Mouse (Mus musculus): ENCODE measurements around the gene Rgr. TPM values are rescaled to one million over a fixed set of nuclear protein-coding genes. Genes with fewer than 3 reads are reported as not detected.

Rgr gene
- polyA plus RNA-seq, 1 experiment: not detected

DNA sequence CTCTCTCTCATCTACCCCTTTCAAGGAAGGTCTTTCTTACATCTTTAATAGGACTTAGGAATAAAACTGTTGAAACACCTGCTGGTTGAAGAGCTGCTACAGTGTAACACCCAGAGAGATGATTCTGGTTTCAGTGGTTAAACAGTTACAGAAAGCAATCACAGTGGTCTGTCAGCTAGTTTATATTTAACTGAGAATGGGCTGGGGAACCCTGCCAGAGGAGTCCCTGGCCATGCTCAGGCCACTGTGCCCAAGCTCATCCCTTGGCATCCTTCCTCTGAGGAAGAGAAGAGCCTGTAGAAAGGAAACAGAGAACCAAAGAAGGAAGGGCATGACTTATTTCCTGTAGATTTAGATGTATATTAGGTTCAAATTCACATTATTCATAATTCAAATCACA, 59.0 kb downstream of the Rgr start:
- Histone ChIP-seq H3K79me3 (ENCODE audit: low read depth) (no peaks in the 10 kb centered on the region), H3K79me2 (ENCODE audit: control insufficient read depth, insufficient read depth) (no peaks in the 10 kb centered on the region), H3ac (ENCODE audit: control insufficient read depth, insufficient read length, low read depth) (no peak overlapping the region), H3K4me3 (ENCODE audit: insufficient read depth, poor library complexity, severe bottlenecking) (no peak overlapping the region), H3K36me3 (ENCODE audit: control insufficient read depth, insufficient read depth) (no peaks in the 10 kb centered on the region), H3K27me3 (ENCODE audit: control insufficient read depth, insufficient read depth, insufficient read length) (no peaks in the 10 kb centered on the region)
- TF ChIP-seq MAX (IDR thresholded peaks at IDR 0.05) (no peak), CTCF (IDR thresholded peaks at IDR 0.05; ENCODE audit: control insufficient read depth, insufficient read depth, insufficient read length) (no peak), MYOD1 (IDR thresholded peaks at IDR 0.05; ENCODE audit: control insufficient read depth, insufficient read length, low read depth) (no peak)

DNA sequence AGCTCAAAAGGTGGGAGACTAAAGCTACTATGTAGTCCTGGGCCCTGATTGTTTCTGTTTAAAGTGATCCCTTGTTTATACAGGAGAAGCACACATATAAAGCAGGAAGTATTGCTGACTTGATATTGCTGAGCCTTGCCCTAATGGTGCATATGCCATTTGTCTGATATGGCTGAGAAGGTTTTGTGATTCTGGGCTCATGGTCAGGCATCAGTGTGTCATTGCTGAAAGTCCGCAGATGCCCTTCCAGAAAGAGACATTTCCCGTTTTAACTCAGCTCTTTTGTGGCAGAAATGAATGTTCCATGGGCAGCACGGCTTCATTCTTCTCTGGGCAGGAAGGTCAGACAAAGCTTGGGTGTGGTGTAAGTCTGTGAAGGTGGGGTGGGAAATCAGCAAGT, 63.1 kb downstream of the Rgr start:
- no peaks in the 10 kb centered on the region for H3K27me3 ChIP-seq (ENCODE audit: control insufficient read depth, insufficient read depth, insufficient read length)
- H3ac ChIP-seq (ENCODE audit: control insufficient read depth, insufficient read length, low read depth): no peak overlapping the region
- no peaks in the 10 kb centered on the region for H3K79me3 ChIP-seq (ENCODE audit: low read depth)
- H3K36me3 ChIP-seq (ENCODE audit: control insufficient read depth, insufficient read depth): no peaks in the 10 kb centered on the region
- H3K4me3 ChIP-seq (ENCODE audit: insufficient read depth, poor library complexity, severe bottlenecking): no peak overlapping the region
- H3K79me2 ChIP-seq (ENCODE audit: control insufficient read depth, insufficient read depth): no peaks in the 10 kb centered on the region
- TF ChIP-seq MYOG (IDR thresholded peaks at IDR 0.05; ENCODE audit: control insufficient read depth, extremely low read depth, insufficient read length) (no peak), CEBPB (IDR thresholded peaks at IDR 0.05; ENCODE audit: low read depth) (no peak), USF1 (IDR thresholded peaks at IDR 0.05; ENCODE audit: low read depth) (no peak)

Other genes starting within 250 kb of the Rgr start
- gene Ccser2, start 80.2 kb downstream of the Rgr start, polyA plus RNA-seq (2012; fragmentation: generic; extraction: Trizol): 7.4 TPM
- gene Lrit1, start 5.9 kb upstream of the Rgr start, polyA plus RNA-seq (2012; fragmentation: generic; extraction: Trizol): not detected
- 0.01 TPM for gene Lrit2, start 19.0 kb upstream of the Rgr start, polyA plus RNA-seq (2012; fragmentation: generic; extraction: Trizol)
- gene Cdhr1, start 49.4 kb upstream of the Rgr start, polyA plus RNA-seq (2012; fragmentation: generic; extraction: Trizol): 0.16 TPM
- gene 2610528A11Rik, start 65.1 kb upstream of the Rgr start, polyA plus RNA-seq (2012; fragmentation: generic; extraction: Trizol): 0.75 TPM
- gene Ghitm, start 86.3 kb upstream of the Rgr start, polyA plus RNA-seq (2012; fragmentation: generic; extraction: Trizol): 152 TPM